Mouse (Mus musculus): ENCODE measurements around the gene Gdf2.

GRCm38 (mm10) chr14:33978604-33979059 lies 37.8 kb downstream of the Gdf2 start, which contains the start of gene Zfp488:
- no peak for TF ChIP-seq MYOD1 (IDR thresholded peaks at IDR 0.05; ENCODE audit: control insufficient read depth in 1 of 3, insufficient read length in 2 of 3, low read depth in 2 of 3)
- no peak for TF ChIP-seq POLR2A (IDR thresholded peaks at IDR 0.05; ENCODE audit: insufficient read length, low read depth)
- no peak for TF ChIP-seq TCF12 (IDR thresholded peaks at IDR 0.05; ENCODE audit: insufficient read depth, poor library complexity, severe bottlenecking)

All from myocyte (in vitro differentiated cells).